Mouse (Mus musculus): ENCODE measurements at regions not wholly inside any gene's neighbourhood (a gene's known extent, or its start where the extent isn't known, plus 50 kb on each side); places are given as distances from the start of the nearest gene placed in this dataset.

DNA sequence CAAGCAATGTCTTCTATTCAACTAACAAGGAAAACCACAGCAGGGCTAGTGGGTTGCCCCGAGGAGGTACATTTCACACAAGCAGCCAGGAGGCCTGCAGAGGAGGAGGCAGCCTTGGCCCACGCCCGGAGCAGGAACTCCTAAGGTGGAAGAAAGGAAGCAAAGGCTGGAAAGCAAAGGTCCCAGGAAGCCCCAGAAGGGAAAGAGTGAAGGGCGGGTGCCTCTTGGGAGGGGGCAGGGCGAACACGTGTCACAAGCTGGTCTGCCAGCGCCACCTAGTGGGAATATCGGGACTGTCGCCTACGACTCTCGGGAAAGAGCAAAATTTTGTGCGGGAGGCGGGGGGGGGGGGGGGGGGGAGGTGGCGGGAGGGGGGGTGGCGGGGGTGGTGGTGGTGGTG, 508.1 kb upstream of the Tmem132c start:
- Histone ChIP-seq H3K4me1 (ENCODE audit: control insufficient read depth in 1 of 2, insufficient read depth in 2 of 2) (no peaks in the 10 kb centered on the region), H3K4me2 (ENCODE audit: insufficient read depth, low read depth, poor library complexity, severe bottlenecking) (no peak overlapping the region), H3K9ac (ENCODE audit: insufficient read depth, low read depth) (no peak overlapping the region), H3K36me3 (replicated peaks in 1 of 2; ENCODE audit: control insufficient read depth in 1 of 2, insufficient read depth in 1 of 2, low read length in 1 of 2) (no peaks in the 10 kb centered on the region), H3K79me2 (replicated peaks; ENCODE audit: control insufficient read depth, extremely low read depth, insufficient read depth, poor library complexity, severe bottlenecking) (no peaks in the 10 kb centered on the region), H3K27ac (ENCODE audit: insufficient read depth, low read depth) (no peak overlapping the region), H3K9me3 (replicated peaks; ENCODE audit: low read length) (peaks cover 84% of the 10 kb centered on the region), H3K4me3 (replicated peaks in 1 of 3; ENCODE audit: low read depth in 2 of 3, low read length in 2 of 3, poor library complexity in 1 of 3) (no peak overlapping the region), H3K27me3 (replicated peaks) (no peaks in the 10 kb centered on the region)
- dilution Hi-C loops (cut with MboI; ENCODE audit: extremely low pct_ligation_motif_present, extremely low pct_unique_long_range_greater_than_20kb, low sequenced_read_pairs) (no loop called here), in situ Hi-C loops (cut with MboI; ENCODE audit: low pct_ligation_motif_present, low pct_unique_long_range_greater_than_20kb, low sequenced_read_pairs) (no loop called here)
- no peak for DNase-seq (ENCODE audit: extremely low read depth)
- no peak for TF ChIP-seq USF1 (IDR thresholded peaks at IDR 0.05; ENCODE audit: low read depth, low read length)
- no peak for TF ChIP-seq TCF12 (IDR thresholded peaks at IDR 0.05; ENCODE audit: low read depth, low read length)
- TF ChIP-seq PAX5 (IDR thresholded peaks at IDR 0.05; ENCODE audit: low read length): no peak
- no peak for TF ChIP-seq UBTF (IDR thresholded peaks at IDR 0.05; ENCODE audit: low read depth, low read length)
- no peak for TF ChIP-seq ZMIZ1 (IDR thresholded peaks at IDR 0.05; ENCODE audit: low read depth, low read length)
- no peak for TF ChIP-seq MAZ (IDR thresholded peaks at IDR 0.05; ENCODE audit: low read depth, low read length)
- TF ChIP-seq JUN (IDR thresholded peaks at IDR 0.05; ENCODE audit: insufficient read depth, low read depth, low read length): no peak

DNA sequence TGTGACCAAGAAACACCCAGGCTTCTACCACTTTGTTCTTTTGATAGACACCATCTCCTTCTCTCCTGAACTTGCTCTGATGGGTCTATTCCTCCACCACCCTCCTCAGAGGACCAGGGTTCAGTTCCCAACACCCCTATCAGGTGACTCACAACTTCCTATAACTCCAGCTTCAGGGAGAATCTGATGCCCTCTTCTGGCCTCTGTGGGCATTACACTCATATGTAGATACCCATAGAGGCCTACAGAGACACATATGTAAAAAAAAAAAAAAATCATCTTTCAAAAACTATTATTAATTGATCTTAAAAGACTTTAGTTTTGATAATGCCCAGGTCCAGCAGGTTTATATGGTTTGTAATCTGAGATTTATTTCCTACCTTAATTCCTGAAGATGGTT, 505.9 kb upstream of the Tmem132c start:
- no peaks in the 10 kb centered on the region for H3K36me3 ChIP-seq (replicated peaks in 1 of 2; ENCODE audit: control insufficient read depth in 1 of 2, insufficient read depth in 1 of 2, low read length in 1 of 2)
- no peak for DNase-seq (ENCODE audit: extremely low read depth)
- TF ChIP-seq TBP (conservative IDR thresholded peaks at IDR 0.05; ENCODE audit: low read depth, low read length) (no peak), USF1 (IDR thresholded peaks at IDR 0.05; ENCODE audit: low read depth, low read length) (no peak), E2F4 (IDR thresholded peaks at IDR 0.05; ENCODE audit: insufficient replicate concordance, low read depth, low read length) (no peak), GABPA (IDR thresholded peaks at IDR 0.05; ENCODE audit: insufficient replicate concordance, low read depth, low read length) (no peak), JUN (IDR thresholded peaks at IDR 0.05; ENCODE audit: insufficient read depth, low read depth, low read length) (no peak), UBTF (IDR thresholded peaks at IDR 0.05; ENCODE audit: low read depth, low read length) (no peak), USF2 (conservative IDR thresholded peaks at IDR 0.05; ENCODE audit: low read depth, low read length) (no peak), NRF1 (IDR thresholded peaks at IDR 0.05; ENCODE audit: low read depth, low read length) (no peak), MAZ (IDR thresholded peaks at IDR 0.05; ENCODE audit: low read depth, low read length) (no peak), ZC3H11A (IDR thresholded peaks at IDR 0.05; ENCODE audit: low read depth, low read length) (no peak), MXI1 (IDR thresholded peaks at IDR 0.05; ENCODE audit: low read depth, low read length) (no peak), KAT2A (IDR thresholded peaks at IDR 0.05; ENCODE audit: insufficient replicate concordance, low read length) (no peak), CHD1 (IDR thresholded peaks at IDR 0.05; ENCODE audit: low read depth, low read length) (no peak), POLR2A (IDR thresholded peaks at IDR 0.05; ENCODE audit: low read depth, low read length) (no peak)
- no peak overlapping the region for H3K9ac ChIP-seq (ENCODE audit: insufficient read depth, low read depth)
- no peak overlapping the region for H3K4me3 ChIP-seq (replicated peaks in 1 of 3; ENCODE audit: low read depth in 2 of 3, low read length in 2 of 3, poor library complexity in 1 of 3)
- peaks cover 82% of the 10 kb centered on the region for H3K9me3 ChIP-seq (replicated peaks; ENCODE audit: low read length)
- no peak overlapping the region for H3K4me2 ChIP-seq (ENCODE audit: insufficient read depth, low read depth, poor library complexity, severe bottlenecking)
- in situ Hi-C loops (cut with MboI; ENCODE audit: low pct_ligation_motif_present, low pct_unique_long_range_greater_than_20kb, low sequenced_read_pairs): no loop called here
- H3K27me3 ChIP-seq (replicated peaks): no peaks in the 10 kb centered on the region
- dilution Hi-C loops (cut with MboI; ENCODE audit: extremely low pct_ligation_motif_present, extremely low pct_unique_long_range_greater_than_20kb, low sequenced_read_pairs): no loop called here
- H3K4me1 ChIP-seq (ENCODE audit: control insufficient read depth in 1 of 2, insufficient read depth in 2 of 2): no peaks in the 10 kb centered on the region
- H3K27ac ChIP-seq (ENCODE audit: insufficient read depth, low read depth): no peak overlapping the region
- no peaks in the 10 kb centered on the region for H3K79me2 ChIP-seq (replicated peaks; ENCODE audit: control insufficient read depth, extremely low read depth, insufficient read depth, poor library complexity, severe bottlenecking)

All from CH12.LX (cell line).